Mouse (Mus musculus): Measurements from ENCODE around the gene Lrit3.
"Not testable (repeated sequence)": the region's sequence is repeated elsewhere in the genome, so short reads cannot be mapped to it uniquely, and the experiment has no call there.

The Lrit3 gene

DNA sequence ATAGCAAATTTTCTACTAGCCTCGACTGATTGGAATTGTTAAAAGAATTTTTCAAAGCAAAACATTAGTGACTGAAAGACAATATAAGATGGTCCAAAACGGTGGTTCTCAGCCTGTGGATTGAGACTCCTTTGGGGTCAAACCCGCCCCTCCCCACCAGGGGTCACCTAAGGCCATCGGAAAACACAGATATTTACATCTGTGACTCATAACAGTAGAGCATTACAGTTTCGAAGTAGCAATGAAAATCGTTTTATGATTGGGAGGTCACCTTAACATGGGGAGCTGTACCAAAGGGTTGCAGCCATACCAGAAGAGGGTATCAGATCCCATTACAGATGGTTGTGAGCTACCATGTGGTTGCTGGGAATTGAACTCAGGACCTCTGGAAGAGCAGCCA is 32.6 kb downstream of the Lrit3 start:
- no peak for DNase-seq (ENCODE audit: low spot score in 2 of 2)

DNA sequence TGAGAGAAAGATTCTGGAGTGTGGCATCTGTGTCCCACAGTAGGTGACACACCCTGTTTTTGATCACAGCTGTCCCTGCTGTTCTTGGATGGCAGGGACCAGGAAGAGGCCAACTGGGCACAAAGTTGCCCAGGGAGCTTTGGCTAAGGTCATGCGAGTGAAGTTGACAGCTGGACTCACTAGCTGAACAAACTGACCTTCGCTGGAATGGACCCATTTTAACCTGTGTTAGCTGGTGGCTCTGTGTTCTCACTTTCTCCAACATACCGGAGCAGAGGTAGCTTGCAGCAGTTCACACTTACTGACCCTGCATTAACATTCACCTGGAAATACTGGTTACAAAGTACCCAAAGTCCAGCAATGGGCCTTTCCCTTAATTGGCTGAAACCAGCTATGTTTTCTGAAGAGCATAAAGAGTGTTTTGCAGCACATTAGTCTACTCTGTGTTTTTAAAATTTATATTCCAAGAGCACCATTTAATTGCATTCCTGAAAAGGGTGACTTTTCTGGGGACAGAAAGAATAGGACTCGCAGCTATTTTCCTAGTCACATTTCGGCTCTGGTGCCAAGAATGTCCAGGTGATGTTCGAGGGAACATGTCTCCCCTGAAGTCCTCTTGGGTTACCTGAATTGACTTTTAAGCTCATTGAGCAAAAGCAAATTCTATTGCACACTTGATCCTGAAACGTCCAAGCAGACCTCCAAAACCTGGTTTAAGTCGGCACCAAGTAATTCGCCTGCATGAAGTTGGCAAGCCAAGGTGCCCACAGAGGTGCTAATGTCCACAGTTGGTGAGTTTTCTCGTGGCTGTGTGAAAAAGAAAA is 36.6 kb downstream of the Lrit3 start:
- no peak for DNase-seq (ENCODE audit: low spot score in 2 of 2)

DNA sequence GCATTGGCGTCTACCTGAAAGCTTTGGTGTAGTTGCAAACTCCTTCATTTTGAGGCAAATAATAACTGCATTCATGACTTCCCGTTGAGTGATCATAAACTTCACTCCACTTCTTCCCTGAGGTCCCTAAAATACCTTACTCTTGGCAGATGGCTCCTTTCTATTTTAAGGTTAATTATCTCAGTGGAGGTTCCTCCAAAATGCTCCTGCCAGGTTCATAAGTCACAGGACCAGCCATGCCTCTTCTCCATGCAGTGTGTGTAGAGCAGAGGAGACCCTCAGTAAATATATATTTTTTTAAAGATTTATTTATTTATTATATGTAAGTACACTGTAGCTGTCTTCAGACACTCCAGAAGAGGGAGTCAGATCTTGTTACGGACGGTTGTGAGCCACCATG is 37.7 kb downstream of the Lrit3 start:
- DNase-seq (ENCODE audit: low spot score in 2 of 2), result no peak

DNA sequence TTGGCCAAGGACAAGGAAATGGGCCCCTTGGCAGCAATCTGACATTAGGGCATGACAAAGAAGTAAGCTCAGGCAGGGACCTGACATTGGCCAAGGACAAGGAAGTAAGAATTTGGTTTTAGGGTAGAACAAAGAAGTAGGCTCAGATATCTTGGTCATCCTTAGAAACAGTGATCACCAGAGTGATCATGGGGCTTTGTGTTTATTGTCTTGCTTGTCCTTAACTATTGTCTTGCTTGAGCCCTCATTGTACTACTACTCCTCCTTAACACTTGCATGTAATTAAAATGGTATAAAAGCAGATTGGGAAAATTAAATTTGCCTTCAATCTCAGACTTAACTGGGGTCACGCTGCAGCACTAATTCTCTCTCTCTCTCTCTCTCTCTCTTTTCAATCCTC is 46.2 kb downstream of the Lrit3 start:
- not testable (repeated sequence) for DNase-seq (ENCODE audit: low spot score in 2 of 2)

DNA sequence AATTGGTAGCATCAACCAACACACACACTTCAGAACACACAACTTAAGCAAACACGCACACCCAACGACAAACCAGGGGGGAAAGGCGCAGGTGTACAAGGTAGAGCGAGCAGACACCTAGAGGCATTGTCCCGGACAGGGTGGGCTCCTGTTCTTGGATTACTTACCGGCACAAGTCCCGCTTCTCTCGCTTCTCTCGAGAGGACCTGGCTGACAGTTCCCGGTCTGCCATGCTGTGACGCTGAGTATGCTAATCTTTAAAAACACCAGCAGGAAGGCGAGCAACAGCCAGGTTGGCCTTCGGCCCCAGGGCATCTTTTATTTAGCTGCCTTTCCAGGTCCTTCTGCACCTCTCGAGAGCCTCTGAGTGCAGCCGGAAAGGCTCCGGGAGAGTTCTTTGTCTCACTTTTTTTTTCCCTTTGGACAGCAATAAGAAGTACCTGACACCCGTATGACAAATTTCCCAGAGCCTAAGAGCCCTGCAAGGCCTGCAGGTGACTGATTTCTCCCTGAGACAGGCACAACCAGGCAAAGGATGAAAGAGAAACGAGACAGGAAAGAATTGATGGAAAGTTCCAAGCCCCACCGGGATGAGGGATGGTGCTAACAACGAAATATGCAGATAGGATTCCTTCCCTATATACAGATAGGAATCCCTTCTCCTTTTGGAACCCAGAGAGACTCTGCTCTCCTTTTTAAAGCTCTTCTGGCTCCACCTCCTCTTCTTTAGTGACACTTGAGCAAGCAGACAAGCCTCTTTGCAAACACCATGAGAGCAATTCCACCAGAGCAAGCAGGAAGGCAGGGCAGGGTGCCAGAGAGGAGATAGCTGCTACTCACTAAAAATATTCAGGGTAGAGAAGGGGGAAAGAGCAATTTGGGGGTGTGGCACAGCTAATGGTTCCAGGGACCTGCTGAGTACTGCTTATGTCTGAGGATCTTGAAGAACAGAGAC is 48.9 kb downstream of the Lrit3 start, which contains the start of gene Egf:
Gene Egf, minus strand, starts transcription at position 667 of the 955 bp plus-strand sequence.
- DNase-seq (ENCODE audit: low spot score in 2 of 2), result no peak

DNA sequence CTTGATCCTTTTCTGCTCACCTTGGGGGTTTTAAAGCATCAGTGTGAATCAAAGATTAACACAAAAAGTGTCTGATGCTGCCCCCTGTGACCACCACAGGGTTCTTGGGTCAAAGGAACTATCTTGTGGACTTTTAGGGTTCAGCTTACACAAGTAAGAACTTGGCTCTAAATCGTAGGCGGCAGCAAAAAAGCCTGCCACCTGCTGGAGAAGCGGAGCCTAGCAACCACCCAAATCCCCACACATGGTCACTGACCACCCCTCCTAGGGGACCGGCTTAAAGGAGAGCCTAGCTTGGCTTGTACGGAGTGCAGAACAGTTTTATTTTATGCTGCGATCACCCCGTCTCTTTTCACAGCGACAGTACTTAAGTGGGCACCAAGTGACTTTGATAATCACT is 59.0 kb downstream of the Lrit3 start:
- DNase-seq (ENCODE audit: low spot score in 2 of 2), result peak; percentile 38 to 43

DNA sequence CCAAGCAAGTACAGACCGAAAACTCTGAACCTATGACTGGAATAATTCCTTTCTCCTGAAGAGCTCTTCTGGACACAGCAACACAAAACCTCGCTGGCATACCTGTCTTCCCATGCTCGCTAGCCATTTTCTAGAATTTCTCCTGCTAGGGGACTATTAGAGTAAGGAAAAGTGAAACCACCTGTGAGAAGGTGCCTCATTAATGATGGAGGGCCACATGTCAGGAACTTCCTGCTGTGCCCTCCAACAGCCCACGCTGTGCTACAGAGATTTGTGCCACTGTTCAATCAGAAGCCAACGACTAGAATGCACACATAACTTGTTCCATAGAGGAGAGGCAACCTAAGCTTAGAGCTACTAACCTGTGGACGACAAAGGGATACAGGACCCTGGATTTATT is 61.0 kb downstream of the Lrit3 start:
- DNase-seq (ENCODE audit: low spot score in 2 of 2), result no peak

DNA sequence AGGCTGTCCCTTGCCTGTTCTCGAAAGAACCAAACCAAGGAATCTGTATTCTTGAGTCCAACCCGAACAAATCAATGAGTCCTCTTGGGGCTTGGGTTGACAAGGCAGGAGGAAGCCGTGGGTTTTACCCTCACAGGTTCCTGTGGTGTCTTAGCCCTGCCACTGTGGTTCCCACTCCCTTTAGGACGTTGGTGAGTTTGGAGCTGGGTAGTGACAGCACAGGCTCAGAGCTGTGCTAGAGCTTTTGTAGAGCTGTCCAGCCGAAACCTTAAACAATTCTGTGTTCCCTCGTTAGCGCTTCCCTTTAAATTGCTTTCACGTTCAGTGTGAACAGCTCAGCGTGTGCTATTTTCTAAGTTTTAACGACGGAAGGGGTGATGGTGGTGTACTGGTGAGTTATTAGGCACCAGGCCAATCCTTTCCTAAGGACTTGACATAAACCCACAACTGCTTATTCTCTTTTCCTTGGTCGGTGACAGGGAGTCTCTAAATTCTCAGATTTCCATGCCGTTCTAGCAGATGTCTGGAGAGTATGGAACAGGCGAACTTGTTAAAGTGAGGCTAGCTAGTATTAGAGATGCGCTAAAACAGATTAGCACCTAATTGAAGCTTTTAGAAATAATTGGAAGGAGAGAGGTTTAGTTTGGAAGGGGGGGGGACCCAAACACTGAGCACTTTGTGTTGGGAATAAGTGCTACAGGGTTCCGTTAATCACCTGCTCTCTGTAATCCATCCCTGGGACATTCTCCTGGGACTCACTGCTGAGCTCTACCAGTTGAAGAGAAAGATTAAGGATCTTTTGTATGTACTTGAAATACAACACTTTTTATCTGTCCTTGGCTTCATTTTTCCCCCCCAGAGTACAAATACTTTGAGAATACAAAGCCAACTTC is 65.3 kb downstream of the Lrit3 start:
- no peak for DNase-seq (ENCODE audit: low spot score in 2 of 2)

Data from natural killer cell, adult 2 months (primary cell).